Mouse (Mus musculus) heart, embryonic 16.5 days (tissue): ENCODE results near the gene Gdf7. TPM values are rescaled to one million over a fixed set of nuclear protein-coding genes. Genes with fewer than 3 reads are reported as not detected.

Experiments
- ATAC-seq: fragments of 200-750 bp; cut with Nextera tagmentation; replicated peaks from 2 replicates; pipeline ENCODE4 v1.8.0; 2017; ENCODE audit warnings: moderate number of reproducible peaks; ENCODE audit not compliant: insufficient read depth, low FRiP score; ENCODE audit errors: extremely low read depth
- H3K27ac ChIP-seq: fragments of 300-500 bp; sonication (generic); 2 replicates; pipeline ENCODE4 v1.5.1; 2014; ENCODE audit warnings: mild to moderate bottlenecking, low read length, control low read depth, moderate library complexity
- H3K27me3 ChIP-seq: fragments of 300-500 bp; sonication (generic); 2 replicates; pipeline ENCODE4 v1.6.1; 2014; ENCODE audit warnings: low read length, mixed read lengths; ENCODE audit not compliant: control insufficient read depth, insufficient read depth
- H3K36me3 ChIP-seq: fragments of 300-500 bp; sonication (generic); 2 replicates; pipeline ENCODE4 v1.6.1; 2014; ENCODE audit not compliant: control insufficient read depth, insufficient read depth
- H3K4me1 ChIP-seq: fragments of 300-500 bp; sonication (generic); 2 replicates; pipeline ENCODE4 v1.6.1; 2014; ENCODE audit warnings: low read length, mixed read lengths; ENCODE audit not compliant: control insufficient read depth, insufficient read depth
- H3K4me2 ChIP-seq: fragments of 300-500 bp; sonication (generic); 2 replicates; pipeline ENCODE4 v1.6.1; 2014; ENCODE audit warnings: low read depth, mild to moderate bottlenecking, control low read depth, low read length
- H3K4me3 ChIP-seq: fragments of 300-500 bp; sonication (generic); 2 replicates; pipeline ENCODE4 v1.5.1; 2014; ENCODE audit warnings: mild to moderate bottlenecking, control low read depth, low read length
- H3K9ac ChIP-seq: fragments of 300-500 bp; sonication (generic); 2 replicates; pipeline ENCODE4 v1.6.1; 2014; ENCODE audit warnings: low read length, control low read depth
- H3K9me3 ChIP-seq: fragments of 300-500 bp; sonication (generic); replicated peaks from 2 replicates; pipeline ENCODE4 v1.6.1; 2016; ENCODE audit warnings: low read length; ENCODE audit not compliant: control insufficient read depth
- WGBS: fragments of 180-500 bp; shearing (Covaris S2); extraction: QIAGEN DNeasy Blood & Tissue Kit; methylation state at CpG from one replicate; pipeline ENCODE4 v1.1.7; 2014; 5-methylcytosine and 5-hydroxymethylcytosine counted together
- polyA plus RNA-seq: library from polyadenylated mRNA; unstranded; fragments of >200 nt; fragmentation: Nextera tagmentation; extraction: Ambion mirVana; gene quantifications from 2 replicates; pipeline ENCODE4 v1.2.1, GENCODE M21; 2015

Gene Gdf7
- polyA plus RNA-seq, 1 experiment from 2014 or later, result not detected

- Histone ChIP-seq H3K4me1 (no peaks in the 10 kb centered on the region), H3K4me3 (no peak overlapping the region), H3K36me3 (peaks cover 20% of the 10 kb centered on the region; the same call in 1 of the 2 replicates), H3K9me3 (no peaks in the 10 kb centered on the region), H3K27ac (no peak overlapping the region), H3K9ac (no peak overlapping the region), H3K4me2 (no peak overlapping the region), H3K27me3 (no peaks in the 10 kb centered on the region)
- 38% methylated on average over 5 of the region's 5 CpGs for WGBS
- ATAC-seq, result peak; percentile 58
These were observed 18.4 kb upstream of the Gdf7 start for GRCm38 (mm10) chr12:8320084-8320713.

- Histone ChIP-seq H3K4me3 (no peak overlapping the region), H3K9ac (no peak overlapping the region), H3K27ac (no peak overlapping the region), H3K9me3 (no peaks in the 10 kb centered on the region), H3K4me1 (peaks cover 6% of the 10 kb centered on the region), H3K27me3 (peaks cover 5% of the 10 kb centered on the region; the same call in 1 of the 2 replicates), H3K36me3 (peaks cover 8% of the 10 kb centered on the region; the same call in 1 of the 2 replicates), H3K4me2 (no peak overlapping the region)
- no peak for ATAC-seq
- WGBS, result 82% methylated on average over 5 of the region's 5 CpGs
These were observed 14.8 kb upstream of the Gdf7 start for GRCm38 (mm10) chr12:8316541-8316940.

DNA sequence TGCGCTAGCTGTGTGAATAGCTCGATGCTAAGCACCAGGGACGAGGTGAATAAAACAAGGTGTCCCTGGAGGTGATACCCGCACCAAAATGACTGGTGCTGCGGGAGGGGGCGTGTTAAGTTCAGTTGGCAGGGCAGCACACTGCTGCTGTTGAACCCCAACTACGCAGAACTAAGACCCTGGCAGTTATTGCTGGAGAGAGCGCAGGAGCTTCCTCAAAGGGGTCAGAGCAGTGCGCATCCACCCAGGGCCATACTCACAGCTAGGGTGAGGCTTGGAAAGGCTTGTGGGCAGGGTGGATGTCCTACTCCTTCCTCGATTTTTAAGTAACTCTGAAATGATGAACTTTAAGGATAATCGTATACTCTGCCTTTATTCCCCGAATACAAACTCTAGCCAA is 12.0 kb upstream of the Gdf7 start:
- Histone ChIP-seq H3K4me3 (peak overlapping the region; percentile 63), H3K4me2 (peak overlapping the region; percentile 95), H3K4me1 (peaks cover 6% of the 10 kb centered on the region), H3K27ac (no peak overlapping the region), H3K36me3 (0 out of 2 replicates have a peak, but pooled peaks cover 5% of the 10 kb centered on the region), H3K9ac (peak overlapping the region; percentile 72), H3K9me3 (no peaks in the 10 kb centered on the region), H3K27me3 (peaks cover 11% of the 10 kb centered on the region)
- ATAC-seq, result no peak
- 23% methylated on average over 12 of the region's 12 CpGs for WGBS

DNA sequence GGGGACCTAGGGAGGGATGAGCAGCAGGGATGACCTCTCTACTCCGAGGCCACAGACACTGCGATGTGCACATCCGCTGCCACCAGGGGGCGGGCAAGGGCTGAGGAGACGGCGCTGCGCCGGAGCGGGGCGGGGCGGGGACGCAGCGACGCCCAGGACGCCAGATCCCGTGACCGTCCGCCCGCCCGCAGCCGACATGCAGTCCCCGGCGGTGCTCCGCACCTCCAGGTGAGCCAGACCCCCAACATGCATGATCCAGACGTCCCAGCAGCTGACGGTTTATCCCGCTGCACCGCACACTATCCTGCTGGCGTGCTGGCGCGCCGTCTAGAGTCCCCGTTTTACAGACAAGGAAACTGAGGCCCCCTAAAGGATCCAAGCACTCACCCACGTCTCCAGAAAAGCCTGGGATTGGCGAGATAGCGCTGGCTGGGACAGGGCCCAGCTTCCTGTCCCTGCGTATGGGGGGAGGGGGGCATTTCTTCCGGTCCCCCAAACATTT is 11.6 kb upstream of the Gdf7 start, which contains the start of gene Hs1bp3:
Gene Hs1bp3, plus strand, starts transcription at position 163 of the 502 bp plus-strand sequence.
- ATAC-seq, result peak; percentile 87
- Histone ChIP-seq H3K27ac (no peak within 1 kb of the TSS), H3K9ac (peak within 1 kb of the TSS; percentile 72), H3K9me3 (no peaks in the 10 kb centered on the region), H3K4me1 (peaks cover 6% of the 10 kb centered on the region), H3K4me3 (peak within 1 kb of the TSS; percentile 63), H3K36me3 (0 out of 2 replicates have a peak, but pooled peaks cover 5% of the 10 kb centered on the region), H3K4me2 (peak within 1 kb of the TSS; percentile 95), H3K27me3 (peaks cover 11% of the 10 kb centered on the region)
- WGBS, result under 1% methylated on average over 38 of the region's 38 CpGs

GRCm38 (mm10) chr12:8312266-8312665 is 10.5 kb upstream of the Gdf7 start:
- Histone ChIP-seq H3K4me2 (no peak overlapping the region), H3K4me1 (peaks cover 6% of the 10 kb centered on the region), H3K4me3 (no peak overlapping the region), H3K9ac (no peak overlapping the region), H3K27ac (no peak overlapping the region), H3K9me3 (no peaks in the 10 kb centered on the region), H3K36me3 (no peaks in the 10 kb centered on the region), H3K27me3 (peaks cover 11% of the 10 kb centered on the region)
- no peak for ATAC-seq
- 81% methylated on average over 4 of the region's 4 CpGs for WGBS

DNA sequence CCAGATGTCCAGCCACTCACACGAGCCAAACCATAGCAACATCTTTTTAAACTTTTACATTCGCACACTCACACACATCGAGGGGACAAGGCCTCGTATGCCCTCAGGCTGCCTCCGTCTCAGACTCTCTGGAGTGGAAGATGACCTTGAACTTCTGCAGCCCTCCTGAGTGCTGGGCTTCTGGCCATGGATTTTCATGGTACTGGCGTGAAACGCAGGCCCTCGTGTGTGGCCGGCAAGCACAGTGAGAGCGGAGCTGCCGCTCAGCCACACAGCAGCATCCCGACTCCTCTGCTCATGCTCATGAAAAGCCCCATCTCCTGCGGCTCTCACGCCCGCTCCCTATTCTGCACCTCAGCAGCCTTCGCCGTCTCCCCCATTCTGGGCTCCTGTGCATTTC is 9.2 kb upstream of the Gdf7 start:
- Histone ChIP-seq H3K27me3 (peaks cover 14% of the 10 kb centered on the region), H3K4me1 (peaks cover 6% of the 10 kb centered on the region), H3K9me3 (no peaks in the 10 kb centered on the region), H3K4me2 (no peak overlapping the region), H3K4me3 (no peak overlapping the region), H3K27ac (no peak overlapping the region), H3K9ac (no peak overlapping the region), H3K36me3 (no peaks in the 10 kb centered on the region)
- 52% methylated on average over 17 of the region's 17 CpGs for WGBS
- ATAC-seq, result no peak

DNA sequence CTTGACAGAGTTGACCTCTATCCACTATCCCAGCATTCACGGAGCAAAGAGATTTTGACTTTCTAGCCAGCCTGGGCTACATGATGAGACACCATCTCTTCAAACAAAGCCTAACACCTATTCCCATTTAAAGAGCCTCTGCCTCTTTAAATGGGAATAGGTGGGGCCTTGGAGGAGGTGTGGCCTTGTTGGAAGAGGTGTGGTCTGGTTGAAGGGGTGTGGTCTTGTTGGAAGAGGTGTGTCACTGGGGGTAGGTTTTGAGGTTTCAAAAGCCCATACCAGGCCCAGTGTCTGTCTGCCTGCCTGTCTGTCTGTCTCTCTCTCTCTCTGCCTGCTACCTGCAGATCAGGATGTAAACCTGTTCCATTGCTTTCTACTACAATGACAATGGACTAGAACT is 5.2 kb upstream of the Gdf7 start:
- WGBS, result 48% methylated on average over 1 of the region's 1 CpGs
- H3K9ac ChIP-seq, result no peak overlapping the region
- no peaks in the 10 kb centered on the region for H3K9me3 ChIP-seq
- H3K4me2 ChIP-seq, result no peak overlapping the region
- peaks cover 4% of the 10 kb centered on the region; the same call in 1 of the 2 replicates for H3K4me1 ChIP-seq
- H3K27me3 ChIP-seq, result peaks cover 46% of the 10 kb centered on the region
- no peak overlapping the region for H3K27ac ChIP-seq
- no peaks in the 10 kb centered on the region for H3K36me3 ChIP-seq
- no peak for ATAC-seq
- no peak overlapping the region for H3K4me3 ChIP-seq

DNA sequence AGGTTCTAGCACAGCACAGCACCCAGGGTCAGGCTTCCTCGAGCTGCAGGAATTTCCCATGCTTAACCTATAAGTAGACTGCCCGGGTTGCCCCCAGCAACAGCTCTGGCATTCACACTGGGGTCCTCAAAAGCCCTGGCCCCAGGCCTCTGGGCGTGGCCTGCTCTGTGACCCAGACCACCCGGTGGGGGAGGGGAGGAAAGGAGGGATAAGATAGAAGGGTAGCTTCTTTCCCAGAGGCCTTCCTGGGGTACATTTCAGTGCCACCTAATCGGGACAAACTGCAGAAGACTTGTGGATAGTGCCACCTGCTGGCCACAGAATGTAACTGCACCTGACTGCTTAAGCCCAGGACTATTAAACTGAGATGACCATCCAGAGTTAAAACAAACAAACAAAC is 4.7 kb upstream of the Gdf7 start:
- WGBS, result 6% methylated on average over 5 of the region's 5 CpGs
- no peak overlapping the region for H3K9ac ChIP-seq
- H3K4me3 ChIP-seq, result no peak overlapping the region
- peaks cover 47% of the 10 kb centered on the region for H3K27me3 ChIP-seq
- H3K27ac ChIP-seq, result no peak overlapping the region
- no peak for ATAC-seq
- H3K36me3 ChIP-seq, result no peaks in the 10 kb centered on the region
- no peaks in the 10 kb centered on the region for H3K9me3 ChIP-seq
- no peak overlapping the region for H3K4me2 ChIP-seq
- H3K4me1 ChIP-seq, result peaks cover 4% of the 10 kb centered on the region; the same call in 1 of the 2 replicates

DNA sequence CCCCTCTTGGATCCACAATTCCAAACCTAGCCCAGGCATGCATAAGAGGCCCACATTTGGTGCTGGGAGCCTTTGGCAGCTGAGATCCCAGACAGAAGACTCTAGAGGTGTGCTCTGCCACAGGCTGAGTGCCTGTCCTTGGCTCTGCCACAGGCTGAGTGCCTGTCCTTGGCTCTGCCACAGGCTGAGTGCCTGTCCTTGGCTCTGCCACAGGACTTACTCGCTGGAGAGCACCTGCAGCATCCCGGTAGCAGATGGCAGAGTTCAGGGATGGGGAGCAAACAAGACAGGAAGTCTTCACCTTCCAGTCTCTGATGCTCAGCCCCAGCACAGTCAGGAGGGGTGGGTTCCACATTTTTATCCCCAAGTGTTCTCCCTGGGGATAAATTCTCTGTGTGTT is 3.5 kb upstream of the Gdf7 start:
- no peak for ATAC-seq
- no peaks in the 10 kb centered on the region for H3K9me3 ChIP-seq

More for the DNA sequence above, 3.5 kb upstream of the Gdf7 start:
- Histone ChIP-seq H3K4me2 (no peak overlapping the region), H3K36me3 (no peaks in the 10 kb centered on the region), H3K4me3 (no peak overlapping the region), H3K27me3 (peaks cover 57% of the 10 kb centered on the region), H3K4me1 (peaks cover 4% of the 10 kb centered on the region; the same call in 1 of the 2 replicates), H3K27ac (no peak overlapping the region), H3K9ac (no peak overlapping the region)
- 38% methylated on average over 2 of the region's 2 CpGs for WGBS
